Mouse (Mus musculus) ES-Bruce4 (cell line): ENCODE data around the gene AK157302. TPM values are rescaled to one million over a fixed set of nuclear protein-coding genes. Genes with fewer than 3 reads are reported as not detected.
"Not testable (repeated sequence)": the region's sequence is repeated elsewhere in the genome, so short reads cannot be mapped to it uniquely, and the experiment has no call there.

ENCODE experiments used
- H3K27ac ChIP-seq: 2 replicates; pipeline ENCODE4 v1.5.1; 2012; ENCODE audit warnings: low read length, inconsistent platforms; ENCODE audit not compliant: insufficient read depth
- H3K27me3 ChIP-seq: 2 replicates; pipeline ENCODE4 v1.6.1; 2012; ENCODE audit warnings: mild to moderate bottlenecking, low read length, inconsistent platforms; ENCODE audit not compliant: control insufficient read depth, poor library complexity, insufficient read depth, severe bottlenecking
- H3K36me3 ChIP-seq: 2 replicates; pipeline ENCODE4 v1.6.1; 2012; ENCODE audit warnings: inconsistent platforms, mild to moderate bottlenecking, low read length, moderate library complexity; ENCODE audit not compliant: control insufficient read depth, poor library complexity, insufficient read depth, severe bottlenecking
- H3K4me1 ChIP-seq: one replicate; pipeline ENCODE4 v1.8.1; 2011; ENCODE audit warnings: low read length; ENCODE audit not compliant: control insufficient read depth, insufficient read depth
- H3K4me3 ChIP-seq: 2 replicates; pipeline ENCODE4 v1.5.1; 2011; ENCODE audit warnings: low read depth, mild to moderate bottlenecking, low read length
- H3K9ac ChIP-seq: 2 replicates; pipeline ENCODE4 v1.6.1; 2012; ENCODE audit warnings: low read depth, mild to moderate bottlenecking, inconsistent platforms; ENCODE audit not compliant: poor library complexity, severe bottlenecking
- H3K9me3 ChIP-seq: replicated peaks from 2 replicates; pipeline ENCODE4 v1.6.1; 2012; ENCODE audit warnings: mild to moderate bottlenecking, low read length, inconsistent platforms; ENCODE audit not compliant: control insufficient read depth, poor library complexity, insufficient read depth, severe bottlenecking
- CTCF ChIP-seq: IDR thresholded peaks from one replicate; pipeline ENCODE4 v1.8.1; 2011; ENCODE audit warnings: low read depth, low read length
- EP300 ChIP-seq: IDR thresholded peaks from 2 replicates; pipeline ENCODE4 v1.6.1; 2011; ENCODE audit warnings: low read depth, low read length; ENCODE audit not compliant: insufficient read depth
- POLR2A ChIP-seq: IDR thresholded peaks from one replicate; pipeline ENCODE4 v1.8.1; 2011; ENCODE audit warnings: low read length; ENCODE audit not compliant: insufficient read depth
- polyA plus RNA-seq: library from polyadenylated mRNA; stranded (reverse); fragments of >200 nt; gene quantifications from 2 replicates; pipeline ENCODE4 v1.2.4, GENCODE M21; 2011; ENCODE audit warnings: low read depth; ENCODE audit not compliant: missing spikeins, insufficient read depth, insufficient read length

Gene AK157302
- polyA plus RNA-seq, 1 experiment = not detected

DNA sequence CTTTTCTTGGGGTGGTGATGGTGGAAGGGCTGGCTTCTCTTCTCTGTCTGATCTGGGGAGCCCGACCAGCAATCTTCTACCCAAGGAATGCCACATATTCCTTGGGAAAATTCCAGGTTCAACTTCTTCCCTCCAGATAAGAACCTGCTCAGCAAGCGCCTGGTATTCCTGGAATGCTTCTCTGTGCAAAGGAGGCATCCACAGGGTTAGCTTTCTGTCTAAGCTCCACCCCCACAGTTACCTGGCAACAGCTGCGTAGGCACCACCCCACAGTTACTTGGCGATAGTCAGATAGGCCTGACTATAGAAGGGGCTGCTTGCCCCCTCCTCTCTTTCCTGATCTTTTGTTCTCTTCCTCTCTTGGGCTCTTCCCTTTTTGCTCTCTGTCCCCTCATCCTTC is 38.7 kb upstream of the AK157302 start:
- 0 out of 2 replicates have a peak, but pooled peaks cover under 1% of the 10 kb centered on the region for H3K36me3 ChIP-seq
- no peaks in the 10 kb centered on the region for H3K9me3 ChIP-seq
- H3K9ac ChIP-seq = no peak overlapping the region
- TF ChIP-seq EP300 (no peak), POLR2A (no peak), CTCF (no peak)
- H3K4me1 ChIP-seq = no peaks in the 10 kb centered on the region
- H3K27ac ChIP-seq = peak overlapping the region; percentile 46; the same call in 1 of the 2 replicates
- H3K27me3 ChIP-seq = no peaks in the 10 kb centered on the region
- H3K4me3 ChIP-seq = no peak overlapping the region

DNA sequence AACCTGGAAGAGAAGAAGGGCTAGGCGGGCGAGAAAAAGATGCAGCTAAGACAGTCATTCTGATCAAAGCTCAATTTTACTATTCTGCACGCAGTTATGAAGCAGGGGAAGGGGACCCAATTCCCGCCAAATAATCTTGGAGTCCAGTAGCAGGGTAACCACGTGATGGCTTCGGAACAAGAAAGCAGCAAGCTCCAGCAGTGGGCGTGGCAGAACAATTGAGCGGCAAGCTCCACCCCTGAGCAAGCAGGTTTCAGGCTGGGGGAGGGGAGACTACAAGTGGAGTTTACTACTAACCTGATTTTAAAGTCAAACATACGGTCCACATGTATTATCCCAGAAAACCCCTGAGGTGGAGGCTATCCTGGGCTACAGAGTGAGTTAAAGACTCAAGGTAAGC is 32.5 kb upstream of the AK157302 start:
- not testable (repeated sequence) for H3K9ac ChIP-seq, H3K27ac ChIP-seq, H3K9me3 ChIP-seq, H3K4me1 ChIP-seq, H3K4me3 ChIP-seq, H3K27me3 ChIP-seq, H3K36me3 ChIP-seq

DNA sequence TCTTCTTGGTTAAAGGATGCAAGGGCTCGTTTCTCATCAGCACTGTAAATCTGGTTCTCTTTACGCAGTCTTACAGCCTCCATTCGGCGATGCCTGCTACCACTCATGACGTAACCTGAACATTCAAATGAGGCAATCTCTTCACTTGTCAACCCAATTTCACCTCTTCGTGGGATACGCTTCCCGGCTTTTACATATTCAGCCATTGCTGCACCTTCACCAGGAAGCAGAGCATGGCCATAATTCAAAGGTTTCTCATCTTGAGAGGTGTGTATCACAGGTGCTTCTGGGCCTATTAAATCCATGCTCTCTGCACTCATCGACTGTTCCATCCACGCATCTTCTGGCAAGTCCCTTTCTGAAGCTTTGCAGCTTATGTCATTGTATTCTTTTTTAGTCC is 27.7 kb upstream of the AK157302 start:
- no peaks in the 10 kb centered on the region for H3K36me3 ChIP-seq
- H3K27me3 ChIP-seq = peaks cover 2% of the 10 kb centered on the region; the same call in 1 of the 2 replicates
- no peak overlapping the region for H3K4me3 ChIP-seq
- no peak overlapping the region for H3K9ac ChIP-seq
- TF ChIP-seq EP300 = no peak
- no peak for TF ChIP-seq POLR2A
- TF ChIP-seq CTCF = no peak
- H3K4me1 ChIP-seq = no peaks in the 10 kb centered on the region
- H3K9me3 ChIP-seq = no peaks in the 10 kb centered on the region
- no peak overlapping the region for H3K27ac ChIP-seq

DNA sequence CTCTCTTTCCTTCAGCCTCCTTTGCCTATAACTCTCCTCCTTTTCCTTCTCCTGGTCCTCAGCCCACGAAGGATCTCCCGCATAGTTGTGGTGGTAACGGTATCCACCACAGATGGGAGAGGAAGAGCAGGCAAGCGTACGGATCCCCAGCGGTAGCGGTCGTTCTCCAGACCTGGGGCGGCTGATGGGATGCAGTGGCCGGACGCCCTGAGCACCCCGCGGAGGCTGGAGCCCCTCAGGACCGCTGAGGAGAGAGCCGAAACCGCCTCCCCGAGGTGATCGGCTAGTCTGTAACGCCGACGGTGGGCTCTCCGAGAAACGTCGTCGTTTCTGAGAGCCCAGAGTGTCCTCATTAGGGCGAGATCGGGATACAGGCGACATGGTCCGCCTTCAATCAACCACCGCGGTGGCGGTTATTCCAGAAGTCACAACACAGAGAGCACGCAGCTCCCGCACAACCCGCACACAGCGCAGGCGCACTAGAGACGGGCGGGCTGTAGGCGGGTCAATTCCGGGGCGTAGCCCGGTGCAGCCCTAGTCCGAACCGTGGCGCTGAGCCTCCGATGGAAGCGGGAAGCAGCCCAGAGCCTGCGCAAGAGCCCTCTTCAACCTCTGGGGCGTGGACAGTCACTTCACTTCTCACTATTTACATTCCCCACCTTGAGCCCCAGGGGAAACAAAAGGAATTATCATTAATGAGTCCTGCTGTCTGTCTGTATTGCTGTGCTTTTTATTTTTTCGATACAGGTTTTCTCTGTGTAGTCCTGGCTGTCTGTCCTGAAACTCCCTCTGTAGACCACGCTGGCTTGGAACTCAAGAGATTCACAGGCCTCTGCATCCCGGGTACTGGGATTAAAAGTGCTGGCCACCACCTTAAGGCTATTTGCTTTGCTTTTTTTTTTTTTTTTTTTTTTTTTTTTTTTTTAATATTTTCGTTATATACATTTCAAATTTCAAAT is 26.7 kb upstream of the AK157302 start, which contains the start of gene Nkapl:
Gene Nkapl, minus strand, starts transcription at position 449 of the 959 bp plus-strand sequence.
- TF ChIP-seq POLR2A (peak; percentile 12), EP300 (no peak)
- Histone ChIP-seq H3K4me3 (peak within 1 kb of the TSS; percentile 82), H3K9me3 (no peaks in the 10 kb centered on the region), H3K9ac (peak within 1 kb of the TSS; percentile 41), H3K36me3 (no peaks in the 10 kb centered on the region), H3K4me1 (no peaks in the 10 kb centered on the region), H3K27me3 (peaks cover 2% of the 10 kb centered on the region; the same call in 1 of the 2 replicates), H3K27ac (no peak within 1 kb of the TSS)

DNA sequence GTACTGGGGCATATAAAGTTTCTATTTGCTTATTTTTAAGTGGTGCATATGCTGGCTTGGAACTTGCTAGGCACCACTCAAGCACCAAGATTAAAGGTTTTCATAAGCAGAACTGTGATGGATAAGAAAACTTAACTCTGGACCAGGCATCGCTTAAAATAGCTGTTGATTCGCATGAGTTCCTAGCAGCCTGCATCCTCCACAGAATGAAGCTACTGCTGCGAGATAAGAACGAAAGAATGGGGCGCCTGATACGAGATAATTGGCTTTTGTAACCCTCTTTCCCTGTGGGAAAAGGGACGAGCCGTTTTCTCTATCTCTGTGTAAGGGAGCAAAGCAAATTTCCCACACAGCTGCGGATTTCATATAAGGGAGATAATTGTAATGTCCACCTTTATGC is 25.9 kb upstream of the AK157302 start:
- H3K36me3 ChIP-seq = no peaks in the 10 kb centered on the region
- TF ChIP-seq EP300 (no peak), CTCF (no peak), POLR2A (no peak)
- H3K27me3 ChIP-seq = peaks cover 2% of the 10 kb centered on the region; the same call in 1 of the 2 replicates
- H3K9me3 ChIP-seq = no peaks in the 10 kb centered on the region
- no peak overlapping the region for H3K4me3 ChIP-seq
- H3K9ac ChIP-seq = peak overlapping the region; percentile 41; the same call in 1 of the 2 replicates
- no peaks in the 10 kb centered on the region for H3K4me1 ChIP-seq
- no peak overlapping the region for H3K27ac ChIP-seq

DNA sequence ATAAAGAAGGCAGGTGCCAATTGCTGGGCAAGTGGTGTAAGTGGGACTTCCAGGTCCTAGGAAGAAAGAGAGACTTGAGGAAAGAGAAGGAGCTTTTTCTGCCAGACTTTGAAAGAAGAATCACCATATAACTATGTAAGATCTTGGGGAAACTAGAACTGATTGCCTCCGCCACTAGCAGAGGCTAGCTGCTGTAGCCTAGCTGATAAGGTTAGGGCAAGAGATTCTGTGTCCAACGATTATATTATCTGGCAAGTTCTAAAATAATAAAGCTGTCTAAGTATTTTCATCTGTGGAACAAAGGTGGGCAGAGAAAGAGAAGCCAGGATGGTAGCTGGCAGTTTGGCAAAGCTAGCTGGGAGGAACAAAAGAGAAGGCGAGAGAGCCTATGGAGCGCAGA is 22.6 kb upstream of the AK157302 start:
- Histone ChIP-seq H3K27me3 (peaks cover 2% of the 10 kb centered on the region; the same call in 1 of the 2 replicates), H3K9ac (no peak overlapping the region), H3K36me3 (no peaks in the 10 kb centered on the region), H3K4me3 (no peak overlapping the region), H3K4me1 (no peaks in the 10 kb centered on the region), H3K27ac (no peak overlapping the region), H3K9me3 (no peaks in the 10 kb centered on the region)
- no peak for TF ChIP-seq CTCF
- TF ChIP-seq EP300 = no peak
- no peak for TF ChIP-seq POLR2A

DNA sequence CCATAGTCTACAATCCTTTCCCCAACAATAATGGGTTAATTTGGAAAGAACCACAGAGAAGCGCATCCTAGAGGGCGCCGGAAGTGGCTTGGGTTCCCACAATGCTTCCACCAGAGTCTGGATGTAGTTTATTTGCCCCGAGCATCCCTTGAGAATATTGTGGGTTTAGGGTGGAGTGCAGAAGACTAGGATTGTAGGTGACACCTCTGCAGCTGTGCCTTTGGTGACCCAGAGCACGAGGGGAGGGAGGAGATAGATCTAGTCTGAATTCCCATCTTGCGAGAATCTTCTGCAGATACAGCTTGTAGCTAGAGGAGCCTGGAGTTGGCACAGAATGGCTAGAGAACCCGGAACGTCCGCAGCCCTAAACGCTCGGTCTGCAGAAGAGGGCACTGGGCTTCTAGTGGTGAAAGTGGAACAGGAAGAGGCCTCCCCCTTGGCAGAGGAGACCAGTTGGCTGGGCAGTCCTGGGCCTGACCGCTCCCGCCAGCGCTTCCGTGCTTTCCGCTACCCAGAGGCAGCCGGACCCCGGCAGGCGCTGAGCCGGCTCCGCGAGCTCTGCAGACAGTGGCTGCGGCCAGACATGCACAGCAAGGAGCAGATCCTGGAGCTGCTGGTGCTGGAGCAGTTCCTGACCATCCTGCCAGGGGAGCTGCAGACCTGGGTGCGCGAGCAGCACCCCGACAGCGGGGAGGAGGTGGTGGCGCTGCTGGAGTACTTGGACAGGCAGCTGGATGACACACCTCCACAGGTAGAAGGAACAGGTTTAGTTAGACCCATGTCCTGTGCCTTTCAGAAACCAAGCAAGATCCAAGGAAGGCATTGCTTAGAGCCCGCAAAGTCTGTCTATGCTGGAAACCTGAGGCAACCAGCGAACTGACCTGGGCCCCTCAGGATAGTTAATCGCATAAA is 16.0 kb upstream of the AK157302 start, which contains the start of the genes Zkscan4 and Gm10065:
Gene Zkscan4, plus strand, starts transcription at position 149 of the 912 bp plus-strand sequence.
Gene Gm10065, minus strand, starts transcription at position 683 of the 912 bp plus-strand sequence.
- not testable (repeated sequence) for H3K4me1 ChIP-seq, H3K27ac ChIP-seq, H3K9me3 ChIP-seq, H3K36me3 ChIP-seq, H3K27me3 ChIP-seq
- H3K9ac ChIP-seq = peak within 1 kb of the TSS; percentile 15; the same call in 1 of the 2 replicates
- peak within 1 kb of the TSS; percentile 58 for H3K4me3 ChIP-seq
